Comparison of ENCODE assay signal across 9 mouse cellular contexts in genomic region chr17:47468466-47468865, GRCm38 (mm10). TPM values are rescaled to one million over a fixed set of nuclear protein-coding genes. Genes with fewer than 3 reads are reported as not detected.
DNase-seq lines count a peak whose midpoint lies in the region; ATAC-seq lines count a peak whose summit lies in the region.
"Had no signal": no experiment of that assay in that cellular context is flagged by ENCODE, and none has a peak within 500 bp of the region (broad histone marks: within the 10 kb centered on the region; RNA-seq: fewer than 3 reads in every experiment).

No protein-coding gene starts in this region.

- WGBS in liver, embryonic 11.5 days: 8% methylated on average over 33 of the region's 34 CpGs

- H3K4me3 ChIP-seq in liver, embryonic 11.5 days (ENCODE audit: low read depth, low read length): peak overlapping the region; percentile 38

- H3K36me3 ChIP-seq in liver, embryonic 11.5 days (ENCODE audit: control insufficient read depth, insufficient read depth, low read length): no peaks in the 10 kb centered on the region

- peak; percentile 28 for DNase-seq in cerebellum, adult 11-12 months
- no peak for DNase-seq in cerebellum, adult 11 months
- DNase-seq in spleen, postnatal 10 days (ENCODE audit: low spot score in 2 of 2): peak; percentile 19 to 54
- DNase-seq in spleen, postnatal 36 days (ENCODE audit: low spot score in 2 of 2): no peak
- DNase-seq in liver, embryonic 11.5 days (ENCODE audit: low spot score): no peak
- peak; percentile 71 for DNase-seq in testis, postnatal 10 days (ENCODE audit: low spot score)

- H3K9ac ChIP-seq in liver, embryonic 11.5 days (ENCODE audit: low read depth, low read length): 0 out of 2 replicates have a peak overlapping the region, but pooled peaks have one; percentile 31

- peaks cover 43% of the 10 kb centered on the region for H3K27me3 ChIP-seq in liver, embryonic 11.5 days (replicated peaks; ENCODE audit: control insufficient read depth, insufficient read depth, low read length)

- peak overlapping the region; percentile 60 for H3K4me2 ChIP-seq in liver, embryonic 11.5 days

- ATAC-seq in liver, embryonic 11.5 days (replicated peaks; ENCODE audit: low FRiP score): no peak
- ATAC-seq in megakaryocyte-erythroid progenitor cell, adult 5-6 weeks (replicated peaks; ENCODE audit: low FRiP score, low TSS enrichment, poor library complexity, severe bottlenecking): no peak
- no peak for ATAC-seq in monocyte, adult 5-6 weeks (replicated peaks; ENCODE audit: insufficient number of reproducible peaks, low FRiP score, low TSS enrichment, poor library complexity, severe bottlenecking)

- no peak overlapping the region for H3K27ac ChIP-seq in liver, embryonic 11.5 days (ENCODE audit: low read depth, low read length)

- H3K9me3 ChIP-seq in liver, embryonic 11.5 days (ENCODE audit: control insufficient read depth, low read length): no peaks in the 10 kb centered on the region

- peaks cover 30% of the 10 kb centered on the region for H3K4me1 ChIP-seq in liver, embryonic 11.5 days (replicated peaks; ENCODE audit: control insufficient read depth, insufficient read depth, low read length)

RNA-seq across cellular contexts. Expression of gene 1700001C19Rik, which starts 31.3 kb away (rescaled TPM):
- 0.52 and 0.96 TPM in 2 replicates for polyA plus RNA-seq in liver, embryonic 11.5 days (2014; fragmentation: Nextera tagmentation; extraction: Ambion mirVana)
- total RNA-seq in megakaryocyte-erythroid progenitor cell, adult 5-6 weeks (2014; fragmentation: Nextera tagmentation): not detected in 2 replicates
- not detected in 2 replicates for total RNA-seq in megakaryocyte-erythroid progenitor cell, adult 5-6 weeks (2017)
- not detected in 3 replicates for total RNA-seq in monocyte, adult 5-6 weeks (2017)
- total RNA-seq: common myeloid progenitor, adult 5-6 weeks had no signal

RNA-seq across cellular contexts. Expression of gene AI661453, which starts 32.1 kb away (rescaled TPM):
- polyA plus RNA-seq in liver, embryonic 11.5 days (2014; fragmentation: Nextera tagmentation; extraction: Ambion mirVana): 0.22 and 0.23 TPM in 2 replicates
- 0.67 and 1.1 TPM in 2 replicates for total RNA-seq in megakaryocyte-erythroid progenitor cell, adult 5-6 weeks (2014; fragmentation: Nextera tagmentation)
- 0.04 TPM in 1 of 2 replicates, not detected in the other for total RNA-seq in megakaryocyte-erythroid progenitor cell, adult 5-6 weeks (2017)
- total RNA-seq in monocyte, adult 5-6 weeks (2017): 0.29 TPM in 1 of 3 replicates, not detected in the others

RNA-seq across cellular contexts. Expression of gene Taf8, which starts 33.6 kb away (rescaled TPM):
- 20.7 and 21.3 TPM in 2 replicates for polyA plus RNA-seq in liver, embryonic 11.5 days (2014; fragmentation: Nextera tagmentation; extraction: Ambion mirVana)
- 30.6 and 34.8 TPM in 2 replicates for total RNA-seq in megakaryocyte-erythroid progenitor cell, adult 5-6 weeks (2014; fragmentation: Nextera tagmentation)
- 30.5 and 45.8 TPM in 2 replicates for total RNA-seq in megakaryocyte-erythroid progenitor cell, adult 5-6 weeks (2017)
- total RNA-seq in monocyte, adult 5-6 weeks (2017): 67.5 to 90.9 TPM (median 77.3 TPM) in 3 replicates

RNA-seq across cellular contexts. Expression of gene Ccnd3, which starts 36.4 kb away (rescaled TPM):
- polyA plus RNA-seq in liver, embryonic 11.5 days (2014; fragmentation: Nextera tagmentation; extraction: Ambion mirVana): 525 and 530 TPM in 2 replicates
- 157 and 169 TPM in 2 replicates for total RNA-seq in megakaryocyte-erythroid progenitor cell, adult 5-6 weeks (2014; fragmentation: Nextera tagmentation)
- 31.3 and 51.3 TPM in 2 replicates for total RNA-seq in megakaryocyte-erythroid progenitor cell, adult 5-6 weeks (2017)
- 152 to 227 TPM (median 161 TPM) in 3 replicates for total RNA-seq in monocyte, adult 5-6 weeks (2017)

Comparison
In these comparisons a context has a peak if more than half of its experiments do, and no peak if none do; other contexts are left out.
1. DNase-seq: peak in cerebellum, adult 11-12 months (single experiment), spleen, postnatal 10 days (2 of 2) and testis, postnatal 10 days (single experiment); none in cerebellum, adult 11 months (single experiment), spleen, postnatal 36 days (0 of 2) and liver, embryonic 11.5 days (single experiment).